22 mouse cellular contexts compared by ENCODE assay signal in genomic region chr8:94323041-94323440, GRCm38 (mm10). TPM values are rescaled to one million over a fixed set of nuclear protein-coding genes. Genes with fewer than 3 reads are reported as not detected.
DNase-seq lines count a peak whose midpoint lies in the region.
"Had no signal": no experiment of that assay in that cellular context is flagged by ENCODE, and none has a peak within 500 bp of the region (broad histone marks: within the 10 kb centered on the region; RNA-seq: fewer than 3 reads in every experiment).

No protein-coding gene starts in this region.

- DNase-seq in gastrocnemius, postnatal 14 days, result peak; percentile 3
- DNase-seq in gastrocnemius, adult 8-10 months (ENCODE audit: low spot score in 2 of 2), result no peak
- DNase-seq in right cerebral cortex, adult 2 months (ENCODE audit: low spot score in 2 of 2), result peak; percentile 41 to 53
- DNase-seq in right cerebral cortex, postnatal 36 days (ENCODE audit: low spot score in 2 of 2), result no peak
- DNase-seq in brain, adult 2 months (ENCODE audit: low read depth, low spot score), result peak; percentile 73
- DNase-seq in telencephalon, adult 2 months (ENCODE audit: low read depth, low spot score), result peak; percentile 29
- no peak for DNase-seq in spleen, postnatal 4 days (ENCODE audit: low spot score in 2 of 2)
- DNase-seq: adrenal gland, postnatal 14 days; cerebellum, adult 11-12 months; cerebellum, adult 9-11 months; embryo, embryonic 11 days; gastrocnemius, postnatal 36 days; heart, adult 2 months; kidney, adult 9 months; kidney, postnatal 10 days; layer of hippocampus, adult 9-11 months; lung, embryonic 14.5 days; lung, postnatal 14 days; thymus, adult 2 months; thymus, postnatal 4 days had no signal

- intact Hi-C loops in gastrocnemius, postnatal 14 days (cut with DNase I; ENCODE audit: low total_unique reads), result no loop called here

RNA-seq across cellular contexts. Expression of gene Slc12a3, which starts 6.0 kb away (rescaled TPM):
- total RNA-seq in gastrocnemius, postnatal 14 days (2021), result not detected
- total RNA-seq in gastrocnemius, adult 8-10 months (2022), result not detected
- total RNA-seq: gastrocnemius, postnatal 36 days; hematopoietic stem cell, adult 5-6 weeks; MEL had no signal

Comparison
In these comparisons a context has a peak if more than half of its experiments do, and no peak if none do; other contexts are left out.
1. DNase-seq: peak in gastrocnemius, postnatal 14 days (single experiment), right cerebral cortex, adult 2 months (2 of 2), brain, adult 2 months (single experiment) and telencephalon, adult 2 months (single experiment); none in gastrocnemius, adult 8-10 months (0 of 2), right cerebral cortex, postnatal 36 days (0 of 2) and spleen, postnatal 4 days (0 of 2).